Mouse (Mus musculus) brain, embryonic 18.5 days (tissue): Measurements from ENCODE around the gene Oxtr.

Experiments used
- DNase-seq: peaks from one replicate; pipeline ENCODE4 v3.0.0-alpha.2; 2012; ENCODE audit warnings: low read depth, low spot score

Gene Oxtr

DNA sequence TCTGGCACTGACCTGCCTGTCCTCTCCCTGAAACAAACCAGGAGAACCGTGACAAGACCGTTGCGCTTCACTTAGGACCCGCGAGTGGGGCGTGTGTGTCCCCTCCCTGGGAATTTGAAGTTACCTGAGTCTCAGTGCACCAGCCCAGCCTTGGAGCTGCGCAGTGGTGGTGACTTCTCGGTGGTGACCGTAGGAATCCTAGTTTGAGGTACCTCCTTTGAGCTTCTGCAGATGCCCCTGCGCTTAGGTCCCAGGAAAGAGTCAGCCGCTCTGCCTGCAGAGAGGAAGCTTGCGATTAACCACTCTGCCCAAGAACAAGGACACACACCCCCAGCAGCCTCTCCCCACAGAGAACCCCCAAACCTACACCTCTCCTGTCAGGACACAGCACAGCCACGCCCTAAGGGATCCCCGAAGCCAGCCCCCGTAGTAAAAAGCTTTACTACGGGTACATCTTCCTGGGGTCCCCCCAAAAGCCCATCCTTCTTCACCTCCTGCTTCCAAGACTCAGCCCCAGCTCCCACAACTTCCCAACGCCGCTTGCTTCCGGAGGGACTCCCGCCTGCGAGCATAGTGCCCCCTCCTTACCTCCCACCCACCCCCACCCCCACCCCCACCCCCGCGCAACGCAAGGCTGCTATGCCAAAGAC, at the start of gene Oxtr:
Oxtr (minus strand) TSS at position 34 of the 650 bp plus-strand sequence.
- no peak for DNase-seq

DNA sequence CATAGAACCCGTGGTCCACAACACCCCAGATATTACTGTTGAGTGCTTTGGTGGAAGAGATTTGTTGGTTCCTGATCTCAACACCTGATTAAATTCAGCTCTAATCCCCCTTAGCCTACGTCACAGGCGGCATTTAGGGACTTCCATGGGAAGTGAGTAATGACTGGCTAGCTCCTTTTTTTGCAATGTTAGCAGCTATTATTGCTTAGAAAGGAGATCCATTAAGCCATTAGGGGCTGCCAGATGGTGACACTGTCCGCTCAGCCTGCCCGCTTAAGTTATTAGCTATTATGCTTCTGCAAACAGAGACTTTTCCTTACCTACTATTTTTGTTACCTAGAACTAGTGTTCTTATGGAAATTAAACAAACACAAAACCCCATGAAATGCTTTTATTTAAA, 35.7 kb upstream of the Oxtr start:
- DNase-seq: no peak

DNA sequence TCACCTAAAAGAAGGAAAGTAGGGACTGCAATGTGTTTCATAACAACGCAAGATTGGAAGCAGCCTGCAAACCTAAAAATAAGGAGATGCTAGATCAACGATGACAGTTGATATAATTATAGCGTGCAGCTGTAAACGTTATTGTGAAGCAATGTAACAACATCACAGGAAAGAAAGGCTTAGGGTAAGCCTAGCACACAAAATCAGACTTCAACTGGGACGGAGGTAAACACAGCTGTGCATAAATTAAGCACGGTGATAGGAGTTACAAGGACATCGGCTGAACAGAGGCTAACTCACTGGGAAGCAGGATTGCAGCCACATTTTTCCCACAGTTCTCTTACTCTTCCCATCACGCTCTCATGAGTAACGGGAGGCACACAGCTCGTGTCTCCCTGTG, 34.7 kb upstream of the Oxtr start:
- DNase-seq: no peak

GRCm38 (mm10) chr6:112517991-112518390, 28.2 kb upstream of the Oxtr start:
- no peak for DNase-seq

GRCm38 (mm10) chr6:112517572-112517971, 27.8 kb upstream of the Oxtr start:
- DNase-seq: no peak

GRCm38 (mm10) chr6:112516496-112516895, 26.8 kb upstream of the Oxtr start:
- DNase-seq: no peak

- no peak for DNase-seq
Measured at GRCm38 (mm10) chr6:112514591-112514990, 24.8 kb upstream of the Oxtr start.

DNA sequence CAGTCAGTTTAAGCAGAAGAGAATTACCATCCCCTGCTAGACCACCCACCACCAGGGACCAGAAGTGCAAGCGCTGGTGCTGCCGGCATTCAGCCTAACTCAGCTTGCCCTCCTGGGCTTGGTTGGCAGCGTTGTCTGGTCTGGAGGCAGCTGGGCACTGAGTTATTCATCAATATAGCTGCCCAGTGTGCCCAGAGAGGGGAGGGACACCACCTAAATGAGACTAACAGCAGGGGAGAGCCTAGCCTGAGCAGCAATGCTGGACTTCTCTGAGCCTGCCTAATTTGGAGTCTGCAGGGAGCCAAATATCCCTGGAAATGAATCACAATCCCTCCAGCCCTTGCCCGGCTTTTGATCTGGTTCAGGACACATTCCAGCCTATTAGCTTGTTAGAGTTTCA, 20.6 kb upstream of the Oxtr start:
- DNase-seq: peak; percentile 26

GRCm38 (mm10) chr6:112509590-112510131, 19.9 kb upstream of the Oxtr start:
- no peak for DNase-seq

GRCm38 (mm10) chr6:112507617-112508016, 17.9 kb upstream of the Oxtr start:
- no peak for DNase-seq

- no peak for DNase-seq
Measured at GRCm38 (mm10) chr6:112501156-112501555, 11.4 kb upstream of the Oxtr start.

GRCm38 (mm10) chr6:112499456-112499855, 9.7 kb upstream of the Oxtr start:
- no peak for DNase-seq

DNA sequence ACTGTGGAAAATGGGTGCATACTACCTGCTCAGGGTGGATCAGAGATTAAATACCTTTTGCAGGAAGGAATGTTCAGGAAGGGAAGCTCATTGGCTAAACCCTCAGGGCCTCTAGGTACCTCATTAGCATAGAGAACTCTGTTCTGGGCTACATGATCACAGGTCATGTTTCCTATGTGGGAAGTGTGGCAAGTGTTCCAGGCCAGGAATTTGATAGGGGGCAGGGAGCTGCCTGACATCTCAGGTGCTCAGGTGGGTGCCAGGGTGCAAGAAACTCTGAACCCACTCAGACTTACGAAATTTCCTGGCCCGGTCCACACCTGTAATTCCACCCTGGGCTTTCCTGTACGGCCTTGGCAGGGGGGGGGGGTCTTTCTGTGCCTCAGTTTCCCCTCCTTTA, 9.0 kb upstream of the Oxtr start:
- no peak for DNase-seq

- DNase-seq: no peak
Measured at GRCm38 (mm10) chr6:112497456-112497855, 7.7 kb upstream of the Oxtr start.

DNA sequence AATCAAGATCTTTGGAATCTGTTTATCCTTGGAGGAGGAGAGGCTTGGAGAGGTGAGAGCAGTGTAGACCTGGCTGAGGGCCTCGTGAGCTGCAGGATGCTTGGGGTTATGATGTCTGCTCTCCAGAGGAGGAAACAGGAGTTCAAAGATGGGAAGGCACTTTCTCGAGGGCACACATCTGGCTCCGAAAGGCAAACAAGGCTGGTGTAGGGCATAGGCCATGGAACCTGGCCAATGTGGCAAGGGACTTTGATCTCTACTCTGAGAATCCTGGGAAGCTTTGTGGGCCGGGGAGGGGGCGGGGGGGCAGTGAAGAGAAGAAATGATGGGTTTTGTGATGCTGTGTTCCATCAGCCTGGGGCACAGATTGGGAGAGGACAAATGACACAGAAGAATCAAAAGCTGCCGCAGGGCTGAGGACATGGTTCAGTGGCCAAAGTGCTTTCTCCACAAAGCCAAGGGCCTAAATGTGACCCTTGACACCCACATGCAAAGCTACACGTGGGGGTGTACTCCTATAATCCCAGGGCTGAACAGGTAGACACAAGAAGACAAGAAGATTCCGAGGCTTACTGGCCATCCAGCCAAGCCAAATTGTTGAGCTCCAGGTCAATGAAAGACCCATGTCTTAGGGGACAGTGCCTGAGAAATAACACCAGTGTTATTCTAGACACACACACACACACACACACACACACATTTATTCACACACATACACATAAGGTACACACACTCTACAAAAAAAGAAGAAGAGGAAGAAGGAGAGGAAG, 6.7 kb upstream of the Oxtr start:
- no peak for DNase-seq

GRCm38 (mm10) chr6:112495219-112495618, 5.5 kb upstream of the Oxtr start:
- DNase-seq: no peak

DNA sequence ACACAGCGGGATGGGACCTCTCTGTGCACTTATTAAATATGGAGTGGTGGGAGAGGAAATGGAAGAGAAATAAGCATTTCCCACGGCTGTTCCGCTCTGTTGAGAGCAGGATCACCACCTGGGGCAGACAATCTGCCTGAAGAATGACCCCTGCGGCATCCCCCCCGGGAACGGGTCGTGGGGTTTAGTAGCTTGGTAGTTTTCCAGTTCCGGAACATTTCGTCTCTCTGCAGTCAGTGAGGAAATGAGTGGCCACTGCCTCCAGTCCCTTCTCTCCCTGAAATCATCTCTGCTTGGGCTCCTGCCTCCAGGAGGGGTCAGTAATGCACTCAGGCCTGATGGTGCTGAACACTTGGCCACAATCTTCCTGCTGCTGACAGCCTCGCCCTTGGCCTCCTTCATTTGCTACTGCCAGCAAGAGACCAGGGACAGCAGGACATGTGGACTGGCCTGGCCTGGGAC, 4.9 kb upstream of the Oxtr start:
- DNase-seq: no peak

DNA sequence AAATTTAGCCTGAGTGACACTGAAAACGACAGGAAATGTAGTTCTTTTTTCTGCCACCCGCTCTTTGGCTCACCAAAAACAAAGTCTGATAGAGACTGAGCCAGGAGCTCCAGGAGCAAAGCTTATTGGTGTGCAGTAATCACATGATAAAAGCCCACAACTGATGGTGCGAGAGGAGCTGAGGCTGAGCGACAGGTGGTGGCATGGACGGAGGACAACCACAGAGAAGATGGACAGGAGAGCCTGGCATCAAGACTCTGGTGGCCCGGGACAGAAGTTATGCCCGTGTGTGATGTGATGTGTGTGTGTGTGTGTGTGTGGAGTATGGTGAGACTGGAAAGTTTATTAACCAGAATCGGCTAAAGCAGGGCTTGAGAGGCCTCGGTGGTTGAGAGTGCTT, 3.6 kb upstream of the Oxtr start:
- no peak for DNase-seq

DNA sequence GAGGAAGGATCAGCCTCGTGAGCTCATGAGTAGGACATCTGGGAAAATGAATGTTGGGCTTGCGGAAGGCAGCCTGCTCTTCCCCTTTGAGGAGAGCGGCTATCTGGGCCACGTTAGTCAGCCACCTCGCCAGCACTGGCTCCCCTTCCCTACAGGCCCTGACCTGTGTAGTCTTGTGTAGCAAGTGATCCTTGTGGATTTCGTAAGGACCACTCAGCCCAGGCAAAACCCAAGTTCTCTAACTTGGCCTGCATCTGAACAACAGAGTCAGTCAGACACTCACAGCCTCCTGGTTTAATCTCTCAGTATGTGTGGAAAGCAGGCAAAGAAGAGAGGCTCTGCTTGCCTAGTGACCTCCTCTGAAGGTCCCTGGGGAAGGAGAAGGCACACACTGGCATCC, 2.9 kb upstream of the Oxtr start:
- DNase-seq: no peak

DNA sequence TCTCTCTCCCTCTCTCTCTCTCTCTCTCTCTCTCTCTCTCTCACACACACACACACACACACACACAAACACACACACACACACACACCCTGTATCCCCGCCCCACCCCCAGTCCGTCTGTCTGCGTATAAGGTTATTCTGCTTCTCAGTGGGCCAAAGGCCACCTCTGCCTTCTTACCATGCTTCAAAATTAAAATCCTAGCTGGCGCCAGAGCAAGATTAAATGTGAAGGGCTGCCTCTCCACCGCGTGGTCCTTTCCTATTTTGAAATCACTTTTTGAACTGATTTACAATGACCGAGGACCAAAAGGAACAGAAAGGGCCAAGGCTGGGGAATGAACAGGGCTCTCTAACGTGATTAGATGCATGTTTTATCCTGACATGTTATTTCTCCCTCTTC, 1.8 kb upstream of the Oxtr start:
- no peak for DNase-seq

GRCm38 (mm10) chr6:112490625-112491242, 991 bp upstream of the Oxtr start:
- DNase-seq: peak; percentile 12

DNA sequence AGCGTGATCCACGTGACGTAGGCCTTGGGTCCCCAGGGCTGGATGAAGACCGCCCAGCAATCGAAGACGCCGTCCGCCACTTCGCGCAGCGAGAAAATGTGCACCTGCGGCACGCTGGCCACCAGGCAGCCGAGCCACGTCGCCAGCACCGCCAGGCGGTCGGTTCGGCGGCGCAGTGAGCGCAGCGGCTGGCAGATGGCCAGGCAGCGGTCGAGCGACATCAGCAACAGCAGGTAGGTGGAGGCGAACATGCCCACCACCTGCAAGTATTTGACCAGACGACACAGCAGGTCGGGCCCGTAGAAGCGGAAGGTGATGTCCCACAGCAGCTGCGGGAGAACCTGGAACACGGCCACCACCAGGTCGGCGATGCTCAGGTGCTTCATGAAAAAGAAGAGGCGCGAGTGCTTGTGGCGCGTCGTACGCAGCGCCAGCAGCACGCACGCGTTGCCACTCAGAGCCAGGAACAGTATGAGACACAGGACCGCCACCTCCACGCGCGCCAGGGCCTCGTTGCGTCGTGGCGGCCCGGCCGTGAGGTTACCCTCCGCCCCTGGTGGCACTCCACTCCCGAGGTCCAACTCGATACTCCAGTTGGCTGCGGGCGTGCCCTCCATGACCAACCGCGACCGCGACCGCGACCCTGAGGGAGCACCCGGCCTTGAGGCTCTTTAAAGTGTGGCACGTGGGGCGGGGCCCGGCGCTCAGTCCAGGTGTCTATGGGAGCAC, 398 bp downstream of the Oxtr start:
- no peak for DNase-seq
